Mouse (Mus musculus): Measurements from ENCODE around the gene Agl.

DNA sequence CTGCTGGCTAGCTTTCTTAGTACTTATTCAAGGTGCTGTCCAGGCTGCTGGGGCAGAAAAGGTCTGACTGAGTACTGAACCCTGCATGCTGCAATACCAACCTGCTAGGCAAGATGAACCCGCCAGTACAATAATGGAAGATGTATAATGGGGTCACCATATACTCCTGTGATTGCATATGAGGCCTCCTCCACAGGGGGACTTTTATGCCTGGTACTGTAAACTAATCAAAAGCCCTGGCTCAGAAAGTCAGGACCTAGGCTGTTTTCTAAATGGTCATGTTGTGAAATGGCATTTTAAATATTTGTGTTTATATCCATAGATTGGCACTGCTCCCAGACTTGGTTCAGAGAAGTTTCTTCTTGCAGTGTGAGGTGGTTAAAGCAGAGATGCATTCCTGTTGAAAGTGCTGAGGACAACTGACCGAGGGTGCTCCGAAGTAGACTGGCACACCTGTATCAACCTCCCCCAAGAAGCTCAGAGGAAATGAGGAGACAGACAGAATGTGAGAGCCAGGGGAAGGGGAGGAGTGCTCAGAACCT, 8.8 kb upstream of the Agl start:
- TF ChIP-seq EP300 (optimal IDR thresholded peaks at IDR 0.05) (no peak), CTCF (IDR thresholded peaks at IDR 0.05; ENCODE audit: low read depth) (no peak)

All from stomach, postnatal 0 days (tissue).